Mouse (Mus musculus): ENCODE results near the gene Taf1d. TPM values are rescaled to one million over a fixed set of nuclear protein-coding genes. Genes with fewer than 3 reads are reported as not detected.

Gene Taf1d
- 55.7 and 57.7 TPM in 2 replicates for polyA plus RNA-seq (2015; fragmentation: Nextera tagmentation; extraction: Ambion mirVana)

- 12% methylated on average over 45 of the region's 45 CpGs for WGBS
- Histone ChIP-seq H3K9ac (replicated peaks) (peak within 1 kb of the TSS; percentile 92), H3K36me3 (peaks cover 24% of the 10 kb centered on the region), H3K4me1 (replicated peaks) (peaks cover 37% of the 10 kb centered on the region), H3K9me3 (no peaks in the 10 kb centered on the region), H3K4me3 (replicated peaks) (peak within 1 kb of the TSS; percentile 77), H3K27ac (peak within 1 kb of the TSS; percentile 89), H3K27me3 (no peaks in the 10 kb centered on the region), H3K4me2 (replicated peaks) (peak within 1 kb of the TSS; percentile 91)
- peak; percentile 99 for ATAC-seq
Observed at GRCm38 (mm10) chr9:15305503-15306397, at the start of gene Taf1d. TSS of gene Taf1d (plus strand) at chr9:15306214.

GRCm38 (mm10) chr9:15256214-15256613 lies 49.8 kb upstream of the Taf1d start:
- no peak overlapping the region for H3K27ac ChIP-seq
- no peak overlapping the region for H3K4me3 ChIP-seq (replicated peaks)
- H3K9me3 ChIP-seq = no peaks in the 10 kb centered on the region
- H3K4me2 ChIP-seq (replicated peaks) = no peak overlapping the region
- H3K9ac ChIP-seq (replicated peaks) = no peak overlapping the region
- 84% methylated on average over 3 of the region's 3 CpGs for WGBS
- no peaks in the 10 kb centered on the region for H3K4me1 ChIP-seq (replicated peaks)
- peaks cover 11% of the 10 kb centered on the region for H3K36me3 ChIP-seq
- no peaks in the 10 kb centered on the region for H3K27me3 ChIP-seq
- ATAC-seq = no peak

- 97% methylated on average over 8 of the region's 8 CpGs for WGBS
- no peaks in the 10 kb centered on the region for H3K9me3 ChIP-seq
- peaks cover 65% of the 10 kb centered on the region for H3K36me3 ChIP-seq
- H3K27ac ChIP-seq = no peak overlapping the region
- H3K27me3 ChIP-seq = no peaks in the 10 kb centered on the region
- H3K4me2 ChIP-seq (replicated peaks) = no peak overlapping the region
- ATAC-seq = no peak
- H3K4me3 ChIP-seq (replicated peaks) = no peak overlapping the region
- no peak overlapping the region for H3K9ac ChIP-seq (replicated peaks)
- H3K4me1 ChIP-seq (replicated peaks) = no peaks in the 10 kb centered on the region
Observed at GRCm38 (mm10) chr9:15261980-15262379, 44.0 kb upstream of the Taf1d start.

- ATAC-seq = no peak
- Histone ChIP-seq H3K9ac (replicated peaks) (no peak overlapping the region), H3K27me3 (no peaks in the 10 kb centered on the region), H3K36me3 (peaks cover 79% of the 10 kb centered on the region), H3K4me2 (replicated peaks) (no peak overlapping the region), H3K4me3 (replicated peaks) (no peak overlapping the region), H3K9me3 (no peaks in the 10 kb centered on the region), H3K4me1 (replicated peaks) (no peaks in the 10 kb centered on the region), H3K27ac (no peak overlapping the region)
- WGBS = 99% methylated on average over 10 of the region's 10 CpGs
Observed at GRCm38 (mm10) chr9:15263487-15263886, 42.5 kb upstream of the Taf1d start.

GRCm38 (mm10) chr9:15273981-15274380 lies 32.0 kb upstream of the Taf1d start:
- Histone ChIP-seq H3K4me3 (replicated peaks) (no peak overlapping the region), H3K9me3 (no peaks in the 10 kb centered on the region), H3K9ac (replicated peaks) (no peak overlapping the region), H3K27me3 (no peaks in the 10 kb centered on the region), H3K36me3 (peaks cover 75% of the 10 kb centered on the region), H3K4me2 (replicated peaks) (no peak overlapping the region), H3K27ac (no peak overlapping the region), H3K4me1 (replicated peaks) (peaks cover 14% of the 10 kb centered on the region)
- WGBS = 89% methylated on average over 2 of the region's 2 CpGs
- no peak for ATAC-seq

- H3K4me1 ChIP-seq (replicated peaks) = peaks cover 28% of the 10 kb centered on the region
- no peak for ATAC-seq
- peaks cover 46% of the 10 kb centered on the region for H3K36me3 ChIP-seq
- no peak overlapping the region for H3K9ac ChIP-seq (replicated peaks)
- H3K27me3 ChIP-seq = no peaks in the 10 kb centered on the region
- no peak overlapping the region for H3K4me2 ChIP-seq (replicated peaks)
- H3K4me3 ChIP-seq (replicated peaks) = no peak overlapping the region
- no peak overlapping the region for H3K27ac ChIP-seq
- 94% methylated on average over 4 of the region's 4 CpGs for WGBS
- H3K9me3 ChIP-seq = no peaks in the 10 kb centered on the region
Observed at GRCm38 (mm10) chr9:15276855-15277254, 29.2 kb upstream of the Taf1d start.

GRCm38 (mm10) chr9:15278343-15278742 lies 27.7 kb upstream of the Taf1d start:
- Histone ChIP-seq H3K4me2 (replicated peaks) (no peak overlapping the region; the same call in 1 of the 2 replicates), H3K27me3 (no peaks in the 10 kb centered on the region), H3K9ac (replicated peaks) (0 out of 2 replicates have a peak overlapping the region, but pooled peaks have one; percentile 99), H3K27ac (no peak overlapping the region), H3K4me1 (replicated peaks) (peaks cover 28% of the 10 kb centered on the region), H3K36me3 (peaks cover 31% of the 10 kb centered on the region), H3K4me3 (replicated peaks) (peak overlapping the region; percentile 98), H3K9me3 (no peaks in the 10 kb centered on the region)
- no peak for ATAC-seq
- 95% methylated on average over 3 of the region's 3 CpGs for WGBS

GRCm38 (mm10) chr9:15279139-15279648 lies 26.8 kb upstream of the Taf1d start:
- peak overlapping the region; percentile 99 for H3K9ac ChIP-seq (replicated peaks)
- 10% methylated on average over 19 of the region's 19 CpGs for WGBS
- H3K4me2 ChIP-seq (replicated peaks) = peak overlapping the region; percentile 87
- H3K4me3 ChIP-seq (replicated peaks) = peak overlapping the region; percentile 98
- no peak for ATAC-seq
- peaks cover 23% of the 10 kb centered on the region for H3K36me3 ChIP-seq
- peaks cover 28% of the 10 kb centered on the region for H3K4me1 ChIP-seq (replicated peaks)
- no peaks in the 10 kb centered on the region for H3K27me3 ChIP-seq
- H3K9me3 ChIP-seq = no peaks in the 10 kb centered on the region
- H3K27ac ChIP-seq = peak overlapping the region; percentile 88

- Histone ChIP-seq H3K4me1 (replicated peaks) (peaks cover 28% of the 10 kb centered on the region), H3K4me3 (replicated peaks) (peak within 1 kb of the TSS; percentile 98), H3K36me3 (peaks cover 19% of the 10 kb centered on the region), H3K27ac (peak within 1 kb of the TSS; percentile 88), H3K9me3 (no peaks in the 10 kb centered on the region), H3K9ac (replicated peaks) (peak within 1 kb of the TSS; percentile 99), H3K4me2 (replicated peaks) (peak within 1 kb of the TSS; percentile 87), H3K27me3 (no peaks in the 10 kb centered on the region)
- 1% methylated on average over 57 of the region's 57 CpGs for WGBS
- ATAC-seq = peak; percentile 98
Observed at GRCm38 (mm10) chr9:15279649-15280490, 26.1 kb upstream of the Taf1d start, which contains the start of gene Med17. TSS of gene Med17 (minus strand) at chr9:15279931.

GRCm38 (mm10) chr9:15280491-15280879 lies 25.5 kb upstream of the Taf1d start:
- ATAC-seq = peak; percentile 9
- Histone ChIP-seq H3K27me3 (no peaks in the 10 kb centered on the region), H3K4me3 (replicated peaks) (peak overlapping the region; percentile 98), H3K27ac (peak overlapping the region; percentile 15; the same call in 1 of the 2 replicates), H3K9ac (replicated peaks) (peak overlapping the region; percentile 78), H3K9me3 (no peaks in the 10 kb centered on the region), H3K36me3 (peaks cover 15% of the 10 kb centered on the region), H3K4me1 (replicated peaks) (peaks cover 28% of the 10 kb centered on the region), H3K4me2 (replicated peaks) (peak overlapping the region; percentile 87)
- 42% methylated on average over 5 of the region's 5 CpGs for WGBS

- peaks cover 9% of the 10 kb centered on the region for H3K4me1 ChIP-seq (replicated peaks)
- ATAC-seq = no peak
- no peak overlapping the region for H3K4me3 ChIP-seq (replicated peaks)
- peaks cover 24% of the 10 kb centered on the region for H3K36me3 ChIP-seq
- H3K9me3 ChIP-seq = no peaks in the 10 kb centered on the region
- H3K27ac ChIP-seq = no peak overlapping the region
- no peaks in the 10 kb centered on the region for H3K27me3 ChIP-seq
- WGBS = 69% methylated on average over 3 of the region's 3 CpGs
- H3K9ac ChIP-seq (replicated peaks) = no peak overlapping the region
- H3K4me2 ChIP-seq (replicated peaks) = no peak overlapping the region
Observed at GRCm38 (mm10) chr9:15285443-15285842, 20.6 kb upstream of the Taf1d start.
